Mouse (Mus musculus) embryonic facial prominence, embryonic 12.5 days (tissue): ENCODE results near the gene Wdr63. TPM values are rescaled to one million over a fixed set of nuclear protein-coding genes. Genes with fewer than 3 reads are reported as not detected.

Experiments used
- ATAC-seq: fragments of 200-750 bp; cut with Nextera tagmentation; 2 replicates; pipeline ENCODE4 v1.8.0; 2017; ENCODE audit not compliant: insufficient number of reproducible peaks, insufficient read depth, low FRiP score, low TSS enrichment
- H3K27ac ChIP-seq: fragments of 300-500 bp; sonication (generic); 2 replicates; pipeline ENCODE4 v1.5.1; 2016; ENCODE audit warnings: mild to moderate bottlenecking
- H3K27me3 ChIP-seq: fragments of 300-500 bp; sonication (generic); 2 replicates; pipeline ENCODE4 v1.6.1; 2016; ENCODE audit warnings: mild to moderate bottlenecking, moderate library complexity
- H3K36me3 ChIP-seq: fragments of 300-500 bp; sonication (generic); 2 replicates; pipeline ENCODE4 v1.6.1; 2016; ENCODE audit warnings: mild to moderate bottlenecking
- H3K4me1 ChIP-seq: fragments of 300-500 bp; sonication (generic); 2 replicates; pipeline ENCODE4 v1.6.1; 2016
- H3K4me2 ChIP-seq: fragments of 300-500 bp; sonication (generic); replicated peaks from 2 replicates; pipeline ENCODE4 v1.6.1; 2016; ENCODE audit warnings: mild to moderate bottlenecking, moderate library complexity
- H3K4me3 ChIP-seq: fragments of 300-500 bp; sonication (generic); 2 replicates; pipeline ENCODE4 v1.5.1; 2016; ENCODE audit warnings: mild to moderate bottlenecking
- H3K9ac ChIP-seq: fragments of 300-500 bp; sonication (generic); 2 replicates; pipeline ENCODE4 v1.6.1; 2016; ENCODE audit warnings: mild to moderate bottlenecking, moderate library complexity
- H3K9me3 ChIP-seq: fragments of 300-500 bp; sonication (generic); 2 replicates; pipeline ENCODE4 v1.6.1; 2016; ENCODE audit warnings: mild to moderate bottlenecking, moderate library complexity
- WGBS: fragments of 180-500 bp; shearing (Covaris S2); methylation state at CpG from one replicate; pipeline ENCODE4 v1.1.7; 2016; 5-methylcytosine and 5-hydroxymethylcytosine counted together
- polyA plus RNA-seq: library from polyadenylated mRNA; unstranded; fragments of >200 nt; fragmentation: Nextera tagmentation; extraction: Ambion mirVana; gene quantifications from 2 replicates; pipeline ENCODE4 v1.2.1, GENCODE M21; 2016

The Wdr63 gene
- polyA plus RNA-seq = 0.14 and 0.17 TPM in 2 replicates

DNA sequence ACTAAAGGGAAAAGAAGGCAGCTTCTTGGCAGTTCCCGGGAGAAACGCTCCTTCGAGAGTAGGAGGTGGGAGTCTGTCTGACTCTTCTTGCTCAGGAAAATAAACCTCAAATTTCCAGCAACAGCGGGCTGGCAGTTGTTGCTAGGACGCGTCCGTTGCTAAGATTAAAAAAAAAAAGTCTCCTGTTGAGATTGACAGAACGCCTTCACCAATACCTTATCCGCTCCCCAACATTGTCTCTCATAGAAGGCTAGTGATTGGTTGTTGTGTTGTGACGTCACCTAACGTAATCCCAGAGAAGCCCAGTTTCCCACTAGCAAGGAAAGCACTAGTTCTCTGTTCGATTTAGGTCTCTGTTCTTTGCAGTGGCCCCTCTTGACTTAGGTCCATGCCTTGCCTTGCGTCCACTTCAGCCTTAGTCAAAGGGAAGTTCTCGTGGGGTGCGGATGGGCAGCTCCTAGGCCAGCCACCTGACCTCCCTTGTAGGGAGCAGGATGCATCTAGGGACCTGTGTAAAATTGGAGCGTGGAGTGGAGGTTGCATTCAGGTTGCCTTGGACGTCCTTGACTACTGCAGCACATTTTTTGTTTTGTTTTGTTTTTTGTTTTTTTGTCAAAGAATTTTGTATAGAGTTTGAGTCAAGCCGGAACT lies at the start of gene Wdr63:
Gene Wdr63, minus strand, starts transcription at position 210 of the 651 bp plus-strand sequence.
- 11% methylated on average over 18 of the region's 18 CpGs for WGBS
- H3K9me3 ChIP-seq = 0 out of 2 replicates have a peak, but pooled peaks cover 6% of the 10 kb centered on the region
- peak within 1 kb of the TSS; percentile 65 for H3K4me2 ChIP-seq
- no peaks in the 10 kb centered on the region for H3K36me3 ChIP-seq
- H3K4me3 ChIP-seq = peak within 1 kb of the TSS; percentile 41
- H3K4me1 ChIP-seq = peaks cover 6% of the 10 kb centered on the region; the same call in 1 of the 2 replicates
- H3K27me3 ChIP-seq = 0 out of 2 replicates have a peak, but pooled peaks cover 4% of the 10 kb centered on the region
- ATAC-seq = peak; percentile 90
- H3K27ac ChIP-seq = no peak within 1 kb of the TSS
- H3K9ac ChIP-seq = 0 out of 2 replicates have a peak within 1 kb of the TSS, but pooled peaks have one; percentile 36

DNA sequence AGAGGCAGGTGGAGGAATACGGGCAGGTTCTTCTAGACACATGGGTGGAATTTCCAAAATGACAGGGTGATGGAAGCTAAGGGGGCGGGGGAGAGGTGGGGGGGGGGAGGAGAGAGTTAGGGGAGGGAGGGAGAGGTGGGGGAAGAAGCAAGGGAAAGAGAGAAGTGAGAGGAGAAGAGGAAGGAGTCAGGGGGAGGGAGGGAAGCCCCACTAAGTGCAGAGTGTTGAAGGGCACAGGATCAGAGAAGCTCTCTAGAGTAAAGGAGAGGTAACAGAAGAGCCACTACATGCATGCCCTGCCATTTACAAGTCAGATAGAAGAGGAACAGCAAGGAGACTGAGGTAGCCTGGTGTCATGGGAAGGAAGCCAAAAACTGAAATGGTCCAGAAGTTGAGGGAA lies 48.9 kb upstream of the Wdr63 start:
- Histone ChIP-seq H3K4me1 (peaks cover 11% of the 10 kb centered on the region), H3K4me2 (no peak overlapping the region), H3K9ac (no peak overlapping the region), H3K36me3 (no peaks in the 10 kb centered on the region), H3K9me3 (no peaks in the 10 kb centered on the region), H3K27ac (no peak overlapping the region), H3K4me3 (no peak overlapping the region), H3K27me3 (peaks cover 7% of the 10 kb centered on the region)
- WGBS = 81% methylated on average over 2 of the region's 2 CpGs
- ATAC-seq = no peak

DNA sequence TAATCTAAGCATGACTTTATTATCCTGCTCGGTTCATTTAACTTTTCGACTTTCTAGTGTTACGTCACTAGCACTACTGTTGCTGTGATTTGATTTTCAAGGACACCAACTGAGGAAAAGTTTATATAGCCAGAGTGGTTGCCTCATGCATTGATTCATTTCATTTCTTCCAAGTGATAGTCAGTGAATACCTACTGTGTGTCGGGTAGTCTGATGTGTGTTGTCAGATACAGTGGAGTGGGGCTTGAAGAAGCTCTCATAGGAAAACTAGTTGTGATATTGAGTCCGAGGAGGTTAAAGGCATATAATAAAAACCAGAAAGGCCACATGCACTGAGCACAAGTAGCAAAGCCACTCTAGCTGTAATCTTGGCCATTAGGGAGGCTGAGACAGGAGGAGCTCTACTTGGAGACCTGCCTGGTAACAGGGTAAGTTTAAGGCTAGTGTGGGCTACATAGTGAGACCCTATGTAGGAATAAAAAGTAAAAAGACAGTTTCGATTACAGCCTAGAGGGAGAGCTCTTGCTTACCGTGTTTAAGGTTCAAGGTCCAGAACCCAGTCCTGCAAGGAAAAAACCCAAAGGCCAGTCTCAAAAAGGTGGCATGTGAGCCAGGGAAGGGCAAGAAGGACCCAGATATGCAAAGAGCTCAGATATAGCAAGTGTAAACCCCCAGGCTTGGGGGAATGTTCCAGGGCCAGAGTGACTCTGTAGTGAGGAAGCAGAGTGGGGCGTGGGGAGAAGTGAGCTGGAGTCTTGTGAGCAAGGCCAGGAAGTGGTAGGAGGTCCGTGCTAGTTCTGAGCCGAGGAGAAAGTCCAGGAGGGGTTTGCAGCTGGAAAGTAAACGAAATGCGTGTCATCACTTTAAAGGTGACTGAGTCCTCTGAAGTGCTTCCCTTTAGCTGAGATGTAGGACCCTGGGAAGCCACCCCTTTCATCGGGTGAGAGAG lies 48.0 kb upstream of the Wdr63 start:
- Histone ChIP-seq H3K9me3 (no peaks in the 10 kb centered on the region), H3K4me3 (no peak overlapping the region), H3K27ac (no peak overlapping the region), H3K27me3 (peaks cover 16% of the 10 kb centered on the region), H3K4me2 (no peak overlapping the region), H3K36me3 (no peaks in the 10 kb centered on the region), H3K9ac (no peak overlapping the region), H3K4me1 (peaks cover 11% of the 10 kb centered on the region)
- ATAC-seq = no peak
- WGBS = 74% methylated on average over 13 of the region's 13 CpGs

- 17% methylated on average over 12 of the region's 12 CpGs for WGBS
- Histone ChIP-seq H3K4me3 (no peak overlapping the region), H3K36me3 (no peaks in the 10 kb centered on the region), H3K9me3 (no peaks in the 10 kb centered on the region), H3K27ac (no peak overlapping the region), H3K4me1 (peaks cover 22% of the 10 kb centered on the region), H3K27me3 (peaks cover 32% of the 10 kb centered on the region), H3K4me2 (peak overlapping the region; percentile 30; the same call in 1 of the 2 replicates), H3K9ac (no peak overlapping the region)
- 0 out of 2 replicates have a peak, but pooled peaks have one; percentile 23 for ATAC-seq
Observed at GRCm38 (mm10) chr3:146153862-146154611, 46.1 kb upstream of the Wdr63 start.

DNA sequence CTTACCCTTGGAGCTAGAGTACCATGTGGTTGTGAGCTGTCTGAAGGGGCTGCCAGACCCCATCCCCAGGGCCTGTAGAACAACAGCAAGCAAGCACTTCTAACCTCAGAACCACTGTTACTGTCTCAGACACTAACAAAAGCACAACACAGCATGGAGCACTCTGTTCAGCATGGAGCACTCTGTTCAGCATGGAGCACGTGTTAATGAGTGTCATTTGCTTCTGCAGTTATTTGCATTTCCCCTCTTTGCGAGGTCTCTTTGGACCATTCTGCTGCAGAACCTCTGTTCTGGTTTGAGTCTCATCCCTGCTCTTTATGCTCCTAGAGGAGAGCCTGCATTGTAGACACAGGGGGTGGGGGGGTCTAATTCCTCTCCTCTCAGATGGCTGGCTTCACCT lies 45.0 kb upstream of the Wdr63 start:
- Histone ChIP-seq H3K4me2 (no peak overlapping the region), H3K36me3 (no peaks in the 10 kb centered on the region), H3K4me3 (no peak overlapping the region), H3K27ac (no peak overlapping the region), H3K9me3 (no peaks in the 10 kb centered on the region), H3K27me3 (peaks cover 32% of the 10 kb centered on the region), H3K9ac (no peak overlapping the region), H3K4me1 (peaks cover 22% of the 10 kb centered on the region)
- WGBS = 75% methylated on average over 2 of the region's 2 CpGs
- no peak for ATAC-seq

DNA sequence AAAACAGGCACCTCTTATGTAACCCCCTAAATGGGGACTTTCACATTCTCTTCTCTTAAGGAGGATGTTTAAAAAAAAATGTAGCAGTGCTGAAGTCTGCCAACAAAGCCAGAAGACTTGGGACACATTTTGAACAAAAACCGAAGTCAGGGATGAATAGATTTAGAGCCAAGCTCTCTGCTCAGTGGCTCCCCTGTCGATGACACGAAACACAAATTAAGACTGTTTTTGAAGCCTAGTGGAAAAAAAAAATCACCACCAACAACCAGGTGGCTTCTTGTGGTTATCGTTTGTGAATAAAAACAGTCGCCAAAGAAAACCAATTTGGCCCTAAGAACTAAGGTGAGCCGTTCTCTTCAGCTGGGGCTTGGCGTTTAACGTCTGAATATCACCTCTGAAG lies 44.4 kb upstream of the Wdr63 start:
- Histone ChIP-seq H3K4me3 (no peak overlapping the region), H3K27ac (no peak overlapping the region), H3K9ac (no peak overlapping the region), H3K4me2 (no peak overlapping the region), H3K27me3 (peaks cover 32% of the 10 kb centered on the region), H3K4me1 (peaks cover 22% of the 10 kb centered on the region), H3K9me3 (no peaks in the 10 kb centered on the region), H3K36me3 (no peaks in the 10 kb centered on the region)
- WGBS = 82% methylated on average over 8 of the region's 8 CpGs
- no peak for ATAC-seq

- H3K9ac ChIP-seq = no peak overlapping the region
- H3K4me3 ChIP-seq = no peak overlapping the region
- H3K27ac ChIP-seq = no peak overlapping the region
- no peaks in the 10 kb centered on the region for H3K36me3 ChIP-seq
- H3K9me3 ChIP-seq = no peaks in the 10 kb centered on the region
- H3K4me1 ChIP-seq = peaks cover 22% of the 10 kb centered on the region
- H3K27me3 ChIP-seq = peaks cover 31% of the 10 kb centered on the region
- H3K4me2 ChIP-seq = no peak overlapping the region
- WGBS = 90% methylated on average over 8 of the region's 8 CpGs
- no peak for ATAC-seq
Observed at GRCm38 (mm10) chr3:146151755-146152154, 43.8 kb upstream of the Wdr63 start.

DNA sequence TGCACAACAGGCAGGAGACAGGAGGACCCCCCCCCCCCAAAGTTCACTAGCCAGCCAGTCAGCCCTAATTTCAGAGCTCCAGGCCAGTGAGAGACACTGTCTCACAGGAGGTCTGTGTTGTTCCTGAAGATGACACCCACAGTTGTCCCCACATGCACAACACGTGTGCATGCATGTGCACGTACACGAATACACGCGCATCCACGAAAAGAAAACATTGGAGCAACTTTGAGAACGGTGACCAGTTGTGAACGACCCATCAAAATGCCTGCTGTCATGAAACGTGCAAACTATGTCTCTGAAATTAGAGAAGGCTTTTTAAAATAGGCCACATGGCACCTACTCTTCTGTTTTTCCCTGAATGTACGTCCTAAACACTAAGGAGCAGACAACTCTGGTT lies 43.4 kb upstream of the Wdr63 start:
- no peak for ATAC-seq
- H3K27ac ChIP-seq = no peak overlapping the region
- H3K4me3 ChIP-seq = no peak overlapping the region
- H3K4me1 ChIP-seq = peaks cover 22% of the 10 kb centered on the region
- no peak overlapping the region for H3K9ac ChIP-seq
- H3K9me3 ChIP-seq = no peaks in the 10 kb centered on the region
- peaks cover 28% of the 10 kb centered on the region for H3K27me3 ChIP-seq
- H3K4me2 ChIP-seq = no peak overlapping the region
- no peaks in the 10 kb centered on the region for H3K36me3 ChIP-seq
- 88% methylated on average over 10 of the region's 10 CpGs for WGBS

DNA sequence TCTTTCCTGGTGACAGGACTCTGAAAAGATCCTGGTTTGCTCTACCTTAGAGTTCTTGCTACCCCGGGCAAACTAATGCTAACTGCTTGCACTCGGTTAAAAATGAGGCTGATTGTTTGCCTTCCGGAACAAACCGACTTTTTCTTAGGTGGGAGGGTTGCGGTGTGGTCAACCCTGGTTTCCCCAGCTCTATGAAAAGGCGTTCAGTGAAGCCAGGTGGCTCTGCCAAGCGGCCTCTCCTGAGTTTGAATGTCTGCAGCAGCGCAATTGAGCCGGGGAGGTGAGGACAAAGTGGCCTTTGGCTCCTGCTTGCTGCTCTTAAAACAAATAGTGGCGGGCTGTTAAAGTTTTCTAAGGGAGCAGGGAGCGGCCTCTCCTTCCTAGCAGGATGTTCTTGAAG lies 42.6 kb upstream of the Wdr63 start:
- peaks cover 22% of the 10 kb centered on the region for H3K4me1 ChIP-seq
- H3K36me3 ChIP-seq = no peaks in the 10 kb centered on the region
- no peaks in the 10 kb centered on the region for H3K9me3 ChIP-seq
- peak overlapping the region; percentile 43 for H3K4me3 ChIP-seq
- no peak for ATAC-seq
- peak overlapping the region; percentile 96 for H3K4me2 ChIP-seq
- H3K9ac ChIP-seq = no peak overlapping the region
- WGBS = 24% methylated on average over 11 of the region's 11 CpGs
- no peak overlapping the region for H3K27ac ChIP-seq
- peaks cover 28% of the 10 kb centered on the region for H3K27me3 ChIP-seq

GRCm38 (mm10) chr3:146150058-146150400 lies 42.1 kb upstream of the Wdr63 start:
- H3K9me3 ChIP-seq = peaks cover 4% of the 10 kb centered on the region; the same call in 1 of the 2 replicates
- H3K27me3 ChIP-seq = peaks cover 28% of the 10 kb centered on the region
- H3K4me3 ChIP-seq = peak overlapping the region; percentile 43
- 0 out of 2 replicates have a peak, but pooled peaks have one; percentile 24 for ATAC-seq
- peaks cover 22% of the 10 kb centered on the region for H3K4me1 ChIP-seq
- H3K9ac ChIP-seq = peak overlapping the region; percentile 50
- no peak overlapping the region for H3K27ac ChIP-seq
- under 1% methylated on average over 26 of the region's 26 CpGs for WGBS
- H3K4me2 ChIP-seq = peak overlapping the region; percentile 96
- H3K36me3 ChIP-seq = no peaks in the 10 kb centered on the region
